Mouse (Mus musculus) lung, postnatal 14 days (tissue): Measurements from ENCODE around the gene P2rx7.
"Not testable (repeated sequence)": the region's sequence is repeated elsewhere in the genome, so short reads cannot be mapped to it uniquely, and the experiment has no call there.

Experiments used
- DNase-seq: peaks from one replicate; pipeline ENCODE4 v3.0.0; 2021

Gene P2rx7

GRCm38 (mm10) chr5:122647256-122647924, 3.7 kb downstream of the P2rx7 start:
- no peak for DNase-seq

- DNase-seq, result not testable (repeated sequence)
These were observed 4.3 kb downstream of the P2rx7 start for GRCm38 (mm10) chr5:122647952-122648374.

- no peak for DNase-seq
These were observed 5.6 kb downstream of the P2rx7 start for GRCm38 (mm10) chr5:122649264-122649663.

- no peak for DNase-seq
These were observed 6.4 kb downstream of the P2rx7 start for GRCm38 (mm10) chr5:122650100-122650499.

- DNase-seq, result no peak
These were observed 8.8 kb downstream of the P2rx7 start for GRCm38 (mm10) chr5:122652506-122652905.

GRCm38 (mm10) chr5:122653112-122653445, 9.4 kb downstream of the P2rx7 start:
- DNase-seq, result no peak

- no peak for DNase-seq
These were observed 9.9 kb downstream of the P2rx7 start for GRCm38 (mm10) chr5:122653446-122654267.

GRCm38 (mm10) chr5:122654268-122654573, 10.5 kb downstream of the P2rx7 start:
- DNase-seq, result no peak

GRCm38 (mm10) chr5:122656808-122657207, 13.1 kb downstream of the P2rx7 start:
- no peak for DNase-seq

GRCm38 (mm10) chr5:122662501-122662900, 18.8 kb downstream of the P2rx7 start:
- DNase-seq, result no peak

GRCm38 (mm10) chr5:122665036-122665435, 21.3 kb downstream of the P2rx7 start:
- no peak for DNase-seq

- no peak for DNase-seq
These were observed 25.5 kb downstream of the P2rx7 start for GRCm38 (mm10) chr5:122668981-122669897.

- DNase-seq, result not testable (repeated sequence)
These were observed 27.9 kb downstream of the P2rx7 start for GRCm38 (mm10) chr5:122671641-122672040.

- no peak for DNase-seq
These were observed 28.6 kb downstream of the P2rx7 start for GRCm38 (mm10) chr5:122672298-122672697.

GRCm38 (mm10) chr5:122676002-122676401, 32.3 kb downstream of the P2rx7 start:
- DNase-seq, result no peak

GRCm38 (mm10) chr5:122677983-122678382, 34.3 kb downstream of the P2rx7 start:
- no peak for DNase-seq

GRCm38 (mm10) chr5:122679881-122680280, 36.2 kb downstream of the P2rx7 start:
- DNase-seq, result no peak

- DNase-seq, result no peak
These were observed 37.6 kb downstream of the P2rx7 start for GRCm38 (mm10) chr5:122681276-122681675.

GRCm38 (mm10) chr5:122683926-122684325, 40.2 kb downstream of the P2rx7 start:
- no peak for DNase-seq

- no peak for DNase-seq
These were observed 43.7 kb downstream of the P2rx7 start for GRCm38 (mm10) chr5:122687391-122687790.

- DNase-seq, result no peak
These were observed 45.4 kb downstream of the P2rx7 start for GRCm38 (mm10) chr5:122689153-122689552.

GRCm38 (mm10) chr5:122690486-122690885, 46.8 kb downstream of the P2rx7 start:
- no peak for DNase-seq

GRCm38 (mm10) chr5:122693431-122694207, 49.9 kb downstream of the P2rx7 start:
- DNase-seq, result peak; percentile 24
